Mouse (Mus musculus) heart, adult 2 months (tissue): ENCODE results near the gene Helq. TPM values are rescaled to one million over a fixed set of nuclear protein-coding genes. Genes with fewer than 3 reads are reported as not detected.
A peak's percentile ranks its signal among the peaks of the same experiment; 100 is the strongest.

ENCODE experiments used
- DNase-seq, 2 experiments: peaks; one replicate each; pipeline ENCODE4 v3.0.0; 2021
- H3K27ac ChIP-seq: fragments of 200-600 bp; 2 replicates; pipeline ENCODE4 v1.8.1; 2022
- H3K27me3 ChIP-seq: fragments of 200-500 bp; 2 replicates; pipeline ENCODE4 v1.6.1; 2012; ENCODE audit warnings: mild to moderate bottlenecking, low read length, inconsistent platforms, mixed read lengths; ENCODE audit not compliant: control insufficient read depth, insufficient read depth
- H3K36me3 ChIP-seq: fragments of 200-500 bp; 2 replicates; pipeline ENCODE4 v1.6.1; 2012; ENCODE audit warnings: low read length, inconsistent platforms; ENCODE audit not compliant: control insufficient read depth, insufficient read depth
- H3K4me1 ChIP-seq: fragments of 200-500 bp; 2 replicates; pipeline ENCODE4 v1.6.1; 2011; ENCODE audit warnings: low read length; ENCODE audit not compliant: control insufficient read depth, insufficient read depth
- H3K4me3 ChIP-seq: fragments of 200-600 bp; 2 replicates; pipeline ENCODE4 v1.8.1; 2022
- H3K79me2 ChIP-seq: fragments of 200-500 bp; replicated peaks from 2 replicates; pipeline ENCODE4 v1.6.1; 2012; ENCODE audit warnings: mild to moderate bottlenecking, inconsistent platforms, low read length, moderate library complexity, mixed read lengths; ENCODE audit not compliant: control insufficient read depth, insufficient read depth
- H3K9ac ChIP-seq: fragments of 200-500 bp; 2 replicates; pipeline ENCODE4 v1.6.1; 2012; ENCODE audit warnings: low read depth, mild to moderate bottlenecking, control low read depth, inconsistent platforms, low read length, mixed read lengths
- CTCF ChIP-seq: fragments of 200-600 bp; IDR thresholded peaks from 2 replicates; pipeline ENCODE4 v1.8.1; 2022; ENCODE audit warnings: antibody characterized with exemption, mild to moderate bottlenecking, moderate library complexity
- EP300 ChIP-seq: fragments of 200-500 bp; IDR thresholded peaks from 2 replicates; pipeline ENCODE4 v1.6.1; 2011; ENCODE audit warnings: low read depth, low read length, control low read depth; ENCODE audit not compliant: insufficient read depth
- POLR2A ChIP-seq: fragments of 200-500 bp; IDR thresholded peaks from 2 replicates; pipeline ENCODE4 v1.6.1; 2011; ENCODE audit warnings: mild to moderate bottlenecking, low read depth, low read length, control low read depth; ENCODE audit not compliant: insufficient read depth
- WGBS: fragments of 180-500 bp; shearing (Covaris S2); methylation state at CpG from one replicate; pipeline ENCODE4 v1.1.7; 2018; 5-methylcytosine and 5-hydroxymethylcytosine counted together
- intact Hi-C: fragments of 180-260 bp; cut with DNase I; formaldehyde crosslinking; loops from one replicate; pipeline ENCODE4 v1.15.1; 2025
- polyA plus RNA-seq: library from polyadenylated mRNA; depleted of rRNA; stranded (reverse); fragments of >200 nt; gene quantifications from 2 replicates; pipeline ENCODE4 v1.2.3, GENCODE M21; 2012; rRNA removed
- total RNA-seq, 2 experiments: library from RNA; stranded (reverse); gene quantifications; 2 replicates each; pipeline ENCODE4 v1.2.3; 2021

Gene Helq
- total and polyA plus RNA-seq, 3 experiments = 2.1 to 3.0 (median 2.9) TPM

GRCm38 (mm10) chr5:100734535-100734934 is 63.9 kb downstream of the Helq start:
- Histone ChIP-seq H3K27me3 (no peaks in the 10 kb centered on the region), H3K27ac (no peak overlapping the region), H3K36me3 (no peaks in the 10 kb centered on the region), H3K79me2 (no peaks in the 10 kb centered on the region), H3K4me1 (no peaks in the 10 kb centered on the region), H3K9ac (no peak overlapping the region), H3K4me3 (no peak overlapping the region)
- intact Hi-C loops = no loop called here
- WGBS = 58% methylated on average over 4 of the region's 4 CpGs
- no peak for DNase-seq
- TF ChIP-seq CTCF = no peak
- TF ChIP-seq POLR2A = no peak
- TF ChIP-seq EP300 = no peak

GRCm38 (mm10) chr5:100728757-100729156 is 69.6 kb downstream of the Helq start:
- WGBS = 52% methylated on average over 13 of the region's 13 CpGs
- DNase-seq = peak in 1 of 2 experiments; percentile 41

GRCm38 (mm10) chr5:100726001-100726400 is 72.4 kb downstream of the Helq start:
- Histone ChIP-seq H3K4me1 (no peaks in the 10 kb centered on the region), H3K36me3 (no peaks in the 10 kb centered on the region), H3K4me3 (no peak overlapping the region), H3K9ac (no peak overlapping the region), H3K79me2 (no peaks in the 10 kb centered on the region), H3K27me3 (no peaks in the 10 kb centered on the region), H3K27ac (no peak overlapping the region)
- no peak for DNase-seq
- WGBS = 68% methylated on average over 4 of the region's 4 CpGs
- TF ChIP-seq POLR2A (no peak), EP300 (no peak), CTCF (no peak)
- intact Hi-C loops = no loop called here

More at GRCm38 (mm10) chr5:100728757-100729156, 69.6 kb downstream of the Helq start:
- Histone ChIP-seq H3K4me3 (no peak overlapping the region), H3K27ac (no peak overlapping the region), H3K9ac (no peak overlapping the region), H3K36me3 (no peaks in the 10 kb centered on the region), H3K27me3 (no peaks in the 10 kb centered on the region), H3K79me2 (no peaks in the 10 kb centered on the region), H3K4me1 (no peaks in the 10 kb centered on the region)
- intact Hi-C loops = no loop called here
- TF ChIP-seq CTCF (no peak), POLR2A (no peak)

- Histone ChIP-seq H3K9ac (peak within 1 kb of the TSS; percentile 23; the same call in 1 of the 2 replicates), H3K27me3 (0 out of 2 replicates have a peak, but pooled peaks cover 4% of the 10 kb centered on the region), H3K4me1 (no peaks in the 10 kb centered on the region), H3K4me3 (peak within 1 kb of the TSS; percentile 50), H3K79me2 (no peaks in the 10 kb centered on the region), H3K27ac (no peak within 1 kb of the TSS), H3K36me3 (no peaks in the 10 kb centered on the region)
- intact Hi-C loops = no loop called here
- DNase-seq = peak; percentile 53 to 66
- under 1% methylated on average over 51 of the region's 56 CpGs for WGBS
- TF ChIP-seq EP300 (no peak), CTCF (no peak), POLR2A (no peak)
These were observed 78.9 kb downstream of the Helq start, which contains the start of gene Hpse for GRCm38 (mm10) chr5:100719235-100720088. Gene Hpse, minus strand, starts transcription at chr5:100719716.

- 91% methylated on average over 15 of the region's 15 CpGs for WGBS
- no peaks in the 10 kb centered on the region for H3K79me2 ChIP-seq
- no peak for TF ChIP-seq CTCF
- TF ChIP-seq EP300 = no peak
- TF ChIP-seq POLR2A = no peak
- H3K27me3 ChIP-seq = 0 out of 2 replicates have a peak, but pooled peaks cover 4% of the 10 kb centered on the region
- no peaks in the 10 kb centered on the region for H3K36me3 ChIP-seq
- no peak for DNase-seq
- H3K27ac ChIP-seq = no peak overlapping the region
- no peak overlapping the region for H3K9ac ChIP-seq
- H3K4me3 ChIP-seq = no peak overlapping the region
- intact Hi-C loops = no loop called here
- no peaks in the 10 kb centered on the region for H3K4me1 ChIP-seq
These were observed 81.6 kb downstream of the Helq start for GRCm38 (mm10) chr5:100716762-100717161.

Other genes with a start within 250 kb of the Helq start
- 1 to 10 TPM; 1.5 to 3.1 TPM for gene Plac8, start 226.4 kb downstream of the Helq start, total RNA-seq
- 3.7 and 8.0 TPM in 2 replicates for gene Plac8, start 226.4 kb downstream of the Helq start, polyA plus RNA-seq
- gene Coq2, start 123.5 kb downstream of the Helq start, total RNA-seq = 100 to 1,000 TPM in 1 of 2 experiments, 10 to 100 TPM in 1; 95.9 to 109 TPM
- gene Coq2, start 123.5 kb downstream of the Helq start, polyA plus RNA-seq = 106 and 161 TPM in 2 replicates
- gene Hpse, start 78.9 kb downstream of the Helq start, total RNA-seq = 1 to 10 TPM; 1.0 to 2.3 TPM
- gene Hpse, start 78.9 kb downstream of the Helq start, polyA plus RNA-seq = 0.88 and 1.2 TPM in 2 replicates
- gene Mrps18c, start within 50 bp of the Helq start, total RNA-seq = 10 to 100 TPM; 77.2 to 78.2 TPM
- gene Mrps18c, start within 50 bp of the Helq start, polyA plus RNA-seq = 33.9 and 34.6 TPM in 2 replicates
- gene Abraxas1, start 22.4 kb upstream of the Helq start, total RNA-seq = 1 to 10 TPM; 8.3 to 9.0 TPM
- 6.9 and 12.5 TPM in 2 replicates for gene Abraxas1, start 22.4 kb upstream of the Helq start, polyA plus RNA-seq
- gene Gpat3, start 47.1 kb upstream of the Helq start, total RNA-seq = 10 to 100 TPM; 22.1 to 24.2 TPM
- 7.1 and 11.8 TPM in 2 replicates for gene Gpat3, start 47.1 kb upstream of the Helq start, polyA plus RNA-seq